Mouse (Mus musculus) embryo, embryonic 9.5 days (tissue): ENCODE data around the gene Dlec1.

Experiments
- DNase-seq: peaks from one replicate; pipeline ENCODE4 v3.0.0-alpha.2; 2017; ENCODE audit errors: extremely low spot score

Dlec1 gene

GRCm38 (mm10) chr9:119089437-119089836, 12.8 kb upstream of the Dlec1 start:
- DNase-seq: no peak

- no peak for DNase-seq
Observed at GRCm38 (mm10) chr9:119090462-119090861, 11.8 kb upstream of the Dlec1 start.

DNA sequence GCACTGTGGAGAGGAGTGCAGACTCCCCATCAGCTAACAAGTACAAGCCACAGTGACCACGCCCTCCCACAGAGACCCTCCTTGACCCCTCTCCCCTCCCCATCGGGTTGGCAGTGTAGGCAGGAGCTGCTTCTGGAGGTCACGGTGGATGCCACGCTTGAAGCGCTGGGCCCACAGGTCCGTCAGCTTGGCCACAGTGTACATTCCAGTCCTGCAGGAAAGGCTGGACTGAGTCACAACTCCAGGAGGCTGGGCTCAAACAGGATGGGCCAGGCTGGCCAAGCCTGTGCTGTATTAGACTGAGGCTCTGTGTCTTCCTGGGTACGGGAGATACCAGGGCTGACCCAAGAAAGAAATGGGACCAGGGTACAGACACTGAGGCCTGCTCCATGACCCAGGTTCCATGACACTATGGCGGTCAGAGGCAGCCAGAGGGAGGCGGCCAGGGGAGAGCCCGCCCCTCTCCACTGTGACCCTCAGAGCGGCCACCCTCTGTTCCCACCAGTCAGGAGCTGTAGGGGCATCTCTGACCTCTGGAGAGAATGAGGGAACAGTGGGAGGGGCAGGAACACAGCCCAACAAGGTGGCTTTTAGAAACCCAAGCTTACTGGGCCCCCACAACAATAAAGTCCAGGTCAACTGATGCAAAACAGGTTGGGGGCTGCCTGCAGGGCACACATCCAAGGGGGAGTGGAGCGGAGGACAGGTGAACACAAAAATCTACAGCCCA, 10.5 kb upstream of the Dlec1 start:
- DNase-seq: no peak

DNA sequence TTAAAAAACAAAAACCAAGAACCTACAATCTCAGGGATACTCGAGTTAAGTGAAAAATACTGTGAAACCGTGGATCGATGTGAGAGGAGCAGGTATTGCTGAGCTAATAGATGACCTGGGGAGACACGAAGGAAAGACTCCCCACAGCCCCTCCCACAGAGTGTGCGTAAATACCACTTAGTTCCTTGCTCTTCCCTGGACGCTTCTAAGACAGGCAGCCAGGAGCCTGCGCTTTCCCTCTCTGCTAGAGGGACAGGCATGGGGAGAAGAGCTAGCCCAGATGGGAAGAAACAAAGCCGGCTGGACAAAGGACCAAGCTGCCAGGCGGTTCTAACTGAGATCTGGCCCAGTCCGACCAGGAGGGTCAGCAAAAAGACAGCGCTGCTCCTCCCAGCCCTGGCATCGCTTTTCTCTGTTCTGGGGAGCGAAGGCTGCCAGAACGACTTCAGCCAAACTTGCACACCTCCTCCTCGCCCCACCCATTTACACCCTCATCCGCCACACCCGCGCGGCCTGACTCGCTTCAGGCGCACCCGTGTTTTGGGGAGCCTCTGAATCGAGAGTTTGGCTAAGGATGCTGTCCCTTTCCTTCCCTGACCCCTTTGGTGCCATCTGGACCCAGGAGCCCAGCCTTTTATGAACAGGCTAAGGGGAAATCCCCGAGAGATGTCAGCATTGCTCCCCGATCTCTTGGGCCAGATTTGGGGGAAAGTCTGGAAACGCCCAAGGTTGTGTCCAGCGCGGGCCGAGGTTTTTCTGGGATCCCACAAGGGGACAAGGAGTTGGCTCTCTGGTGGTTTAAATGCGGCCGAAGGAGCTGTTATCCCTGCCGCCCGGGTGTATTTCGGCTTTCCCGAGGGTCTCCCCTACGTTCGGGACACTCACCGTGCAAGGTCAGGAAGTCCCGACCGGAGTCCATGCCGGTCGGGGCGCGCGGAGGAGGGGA, 9.5 kb upstream of the Dlec1 start:
- peak; percentile 39 for DNase-seq

GRCm38 (mm10) chr9:119093419-119094295, 8.6 kb upstream of the Dlec1 start, which contains the start of gene Plcd1:
Gene Plcd1 (minus strand): TSS chr9:119093502.
- DNase-seq: peak; percentile 80

- DNase-seq: no peak
Observed at GRCm38 (mm10) chr9:119094462-119095109, 7.7 kb upstream of the Dlec1 start.

DNA sequence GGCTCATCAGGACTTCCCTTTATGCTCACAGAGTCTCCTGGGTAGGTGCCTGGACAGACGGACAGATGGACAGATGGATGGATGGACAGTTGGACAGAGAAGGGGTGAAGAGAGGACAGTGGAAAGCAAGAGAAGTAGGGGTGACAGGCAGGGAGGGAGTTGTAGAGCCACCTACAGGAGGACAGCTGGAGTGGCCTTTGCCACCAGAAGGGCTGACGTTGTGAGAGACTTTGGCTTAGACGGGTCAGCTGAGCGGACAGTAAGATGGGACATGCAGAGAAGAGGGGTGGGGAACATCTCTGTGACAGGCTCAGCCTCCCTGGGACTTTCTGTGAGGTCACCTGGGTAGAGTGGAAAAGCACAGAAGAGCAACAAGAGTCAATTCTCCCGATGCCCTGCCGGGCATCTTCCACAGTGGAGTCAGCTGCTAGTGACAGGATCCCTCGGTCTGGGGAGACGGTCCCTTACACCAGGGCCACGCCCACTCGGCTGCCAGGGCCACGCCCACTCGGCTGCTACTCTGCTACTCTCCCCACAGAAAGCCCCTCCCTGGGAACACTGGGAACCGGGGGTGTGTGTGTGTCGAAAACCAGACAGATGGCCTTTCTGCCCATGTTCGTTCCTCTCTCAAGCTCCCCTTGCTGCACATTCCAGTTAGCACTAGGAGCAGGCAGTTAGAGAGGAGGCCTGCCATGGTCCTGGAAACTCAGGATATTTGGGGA, 1.9 kb upstream of the Dlec1 start:
- DNase-seq: no peak

DNA sequence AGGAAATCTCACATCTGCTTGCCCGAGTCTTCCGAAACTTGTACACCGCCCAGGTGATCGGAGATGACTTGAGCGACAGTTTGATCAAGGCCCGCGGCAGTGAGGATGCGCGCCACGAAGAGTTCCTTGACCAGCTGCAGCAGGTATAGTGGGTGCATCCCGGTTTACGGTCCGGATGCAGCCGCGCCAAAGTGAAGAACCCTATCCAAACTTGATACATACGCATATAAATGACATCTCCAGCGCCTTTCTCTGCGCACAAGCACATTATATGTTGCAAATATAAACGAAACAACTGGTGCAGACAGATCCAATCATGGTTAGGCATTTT, 470 bp downstream of the Dlec1 start:
- no peak for DNase-seq

DNA sequence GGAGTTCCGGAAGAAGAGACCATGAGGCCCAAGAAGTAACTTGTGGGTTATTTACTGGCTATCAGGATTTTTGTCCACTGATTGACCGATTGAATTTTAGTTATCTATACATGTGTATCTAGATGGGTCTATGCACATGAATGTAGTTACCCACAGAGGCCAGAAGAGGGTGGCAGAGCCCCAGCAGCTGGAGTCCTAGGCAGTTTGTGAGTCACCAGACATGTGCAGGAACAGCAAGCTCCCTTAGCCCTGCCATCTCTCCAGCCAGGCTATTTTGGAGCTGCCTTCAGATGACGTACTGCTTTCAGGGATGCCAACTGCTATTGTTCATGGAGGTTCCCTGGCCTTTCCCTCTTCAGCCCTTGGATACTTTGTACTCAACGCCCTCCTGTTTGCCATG, 5.3 kb downstream of the Dlec1 start:
- DNase-seq: peak; percentile 41

GRCm38 (mm10) chr9:119109685-119110353, 7.5 kb downstream of the Dlec1 start:
- no peak for DNase-seq

DNA sequence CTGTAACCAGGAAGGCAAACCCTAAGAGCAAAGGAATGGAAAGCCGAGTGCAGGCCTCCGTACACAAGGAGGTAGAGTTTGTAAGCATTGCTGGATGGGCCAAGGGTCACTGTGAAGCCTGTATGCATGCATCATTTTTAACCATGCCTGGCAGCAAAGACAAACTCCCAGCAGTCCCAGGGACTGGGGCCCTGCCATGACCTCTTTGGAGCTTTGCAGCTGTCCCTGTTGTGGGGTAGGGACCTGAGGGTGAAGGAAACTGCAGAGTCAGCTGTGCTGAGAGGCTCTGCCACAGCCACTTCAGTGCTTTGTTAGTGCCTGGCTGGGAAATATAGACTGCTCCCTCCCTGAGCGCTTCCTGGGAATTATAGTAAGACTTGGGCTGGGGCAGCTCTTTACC, 8.4 kb downstream of the Dlec1 start:
- DNase-seq: no peak

GRCm38 (mm10) chr9:119114911-119115310, 12.6 kb downstream of the Dlec1 start:
- no peak for DNase-seq

DNA sequence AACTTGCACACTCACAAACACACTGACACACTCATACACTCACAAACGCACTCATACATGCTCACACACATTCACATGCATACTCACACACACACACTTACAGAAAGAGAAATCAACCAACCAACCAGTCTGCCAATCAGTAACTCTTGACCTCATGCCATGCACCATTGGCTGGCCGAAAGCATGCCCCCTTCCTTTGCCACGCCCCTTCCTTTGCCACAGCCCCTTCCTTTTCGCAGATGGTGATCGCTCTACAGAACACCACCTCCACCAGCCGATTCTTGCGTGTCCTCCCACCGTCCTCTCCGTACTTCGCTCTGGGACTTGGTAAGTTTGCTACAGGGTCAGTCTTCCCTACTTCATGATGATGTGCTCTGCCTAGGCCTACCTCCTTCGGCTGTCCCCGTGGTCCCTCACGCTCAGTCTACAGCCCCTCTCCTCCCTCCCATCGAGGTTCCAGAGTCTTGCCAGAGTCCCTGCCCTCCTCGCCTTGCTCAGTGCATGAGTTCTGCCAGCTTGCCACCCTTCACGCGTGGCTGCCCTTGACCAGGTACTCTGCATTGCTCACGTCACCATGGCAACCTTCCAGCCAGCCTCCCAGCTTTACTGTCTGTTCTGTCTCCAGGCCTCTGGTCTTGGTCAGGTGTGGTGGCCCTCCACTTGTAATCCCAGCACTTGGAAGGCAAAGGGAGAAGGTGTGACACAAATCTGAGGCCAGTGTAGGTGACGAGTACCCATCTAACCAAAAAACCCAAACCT, 17.3 kb downstream of the Dlec1 start:
- no peak for DNase-seq

- no peak for DNase-seq
Observed at GRCm38 (mm10) chr9:119120168-119120560, 17.9 kb downstream of the Dlec1 start.

GRCm38 (mm10) chr9:119122596-119123369, 20.5 kb downstream of the Dlec1 start:
- no peak for DNase-seq

- no peak for DNase-seq
Observed at GRCm38 (mm10) chr9:119128436-119129181, 26.3 kb downstream of the Dlec1 start.

GRCm38 (mm10) chr9:119130692-119131091, 28.4 kb downstream of the Dlec1 start:
- no peak for DNase-seq

DNA sequence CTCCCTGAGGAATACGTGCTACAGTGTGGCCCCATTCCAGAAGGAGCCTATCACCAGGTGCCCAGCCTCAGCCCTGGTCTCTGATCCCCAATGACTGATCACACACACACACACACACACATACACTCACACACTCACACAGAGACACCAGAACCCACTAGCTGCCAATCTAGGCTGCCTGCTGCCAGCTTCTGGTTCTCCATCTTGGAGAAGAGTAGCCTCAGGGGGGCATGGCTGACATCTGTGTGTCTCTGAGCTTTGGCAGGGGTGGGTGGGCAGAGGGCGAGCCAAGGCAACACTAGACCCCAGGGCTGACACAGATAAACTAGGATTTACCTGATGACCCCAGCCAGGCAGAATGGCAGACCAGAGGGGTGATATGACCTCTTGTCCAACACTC, 36.6 kb downstream of the Dlec1 start:
- no peak for DNase-seq
